Mouse (Mus musculus): ENCODE measurements around the gene Masp1. TPM values are rescaled to one million over a fixed set of nuclear protein-coding genes. Genes with fewer than 3 reads are reported as not detected.

Gene Masp1
- polyA plus RNA-seq, 1 experiment from 2014 or later = 32.8 TPM

DNA sequence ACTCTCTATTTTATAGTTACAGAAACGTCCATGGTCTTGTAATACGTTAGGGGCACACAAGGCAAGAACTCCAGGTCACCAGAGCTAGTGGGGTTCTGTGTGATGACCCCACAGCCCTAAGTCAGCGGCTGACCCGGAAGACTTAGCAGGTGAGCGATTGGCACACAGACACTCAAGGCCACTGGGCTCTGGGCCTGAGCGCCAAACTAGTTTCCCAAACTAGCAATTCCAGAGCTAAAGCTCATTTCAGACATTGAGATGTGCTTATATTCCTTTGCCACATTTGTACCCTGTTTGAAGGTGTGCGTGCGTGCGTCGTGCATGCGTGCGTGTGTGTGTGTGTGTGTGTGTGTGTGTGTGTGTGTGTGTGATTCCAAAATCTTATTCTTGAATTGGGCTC is 37.8 kb downstream of the Masp1 start:
- H3K36me3 ChIP-seq = peaks cover 44% of the 10 kb centered on the region

GRCm38 (mm10) chr16:23482218-23482617 is 38.4 kb downstream of the Masp1 start:
- Histone ChIP-seq H3K9ac (replicated peaks) (no peak overlapping the region), H3K4me3 (no peak overlapping the region), H3K9me3 (no peaks in the 10 kb centered on the region), H3K4me2 (replicated peaks) (no peak overlapping the region), H3K4me1 (peaks cover 3% of the 10 kb centered on the region), H3K27ac (replicated peaks) (no peak overlapping the region), H3K36me3 (peaks cover 38% of the 10 kb centered on the region), H3K27me3 (no peaks in the 10 kb centered on the region)
- ATAC-seq (ENCODE audit: low FRiP score, low read depth) = no peak
- 36% methylated on average over 3 of the region's 3 CpGs for WGBS

More for the DNA sequence above, 37.8 kb downstream of the Masp1 start:
- Histone ChIP-seq H3K9ac (replicated peaks) (no peak overlapping the region), H3K9me3 (no peaks in the 10 kb centered on the region), H3K27me3 (no peaks in the 10 kb centered on the region), H3K4me3 (no peak overlapping the region), H3K4me1 (peaks cover 3% of the 10 kb centered on the region), H3K27ac (replicated peaks) (no peak overlapping the region), H3K4me2 (replicated peaks) (no peak overlapping the region)
- WGBS = 95% methylated on average over 12 of the region's 12 CpGs
- ATAC-seq (ENCODE audit: low FRiP score, low read depth) = no peak

- no peak overlapping the region for H3K4me3 ChIP-seq
- 63% methylated on average over 7 of the region's 7 CpGs for WGBS
- H3K36me3 ChIP-seq = peaks cover 23% of the 10 kb centered on the region
Measured at GRCm38 (mm10) chr16:23479872-23480603, 40.6 kb downstream of the Masp1 start.

GRCm38 (mm10) chr16:23476598-23476997 is 44.0 kb downstream of the Masp1 start:
- Histone ChIP-seq H3K4me2 (replicated peaks) (no peak overlapping the region), H3K27ac (replicated peaks) (no peak overlapping the region), H3K36me3 (peaks cover 5% of the 10 kb centered on the region; the same call in 1 of the 2 replicates), H3K4me3 (no peak overlapping the region), H3K9me3 (no peaks in the 10 kb centered on the region), H3K27me3 (no peaks in the 10 kb centered on the region), H3K9ac (replicated peaks) (no peak overlapping the region), H3K4me1 (no peaks in the 10 kb centered on the region)
- ATAC-seq (ENCODE audit: low FRiP score, low read depth) = no peak

More at GRCm38 (mm10) chr16:23479872-23480603, 40.6 kb downstream of the Masp1 start:
- no peak overlapping the region for H3K9ac ChIP-seq (replicated peaks)
- no peaks in the 10 kb centered on the region for H3K9me3 ChIP-seq
- no peak overlapping the region for H3K27ac ChIP-seq (replicated peaks)
- H3K27me3 ChIP-seq = no peaks in the 10 kb centered on the region
- H3K4me2 ChIP-seq (replicated peaks) = no peak overlapping the region
- no peak for ATAC-seq (ENCODE audit: low FRiP score, low read depth)
- peaks cover 3% of the 10 kb centered on the region for H3K4me1 ChIP-seq

- WGBS = 92% methylated on average over 4 of the region's 4 CpGs
- H3K4me1 ChIP-seq = no peaks in the 10 kb centered on the region
- H3K4me2 ChIP-seq (replicated peaks) = no peak overlapping the region
- ATAC-seq (ENCODE audit: low FRiP score, low read depth) = no peak
- H3K9me3 ChIP-seq = no peaks in the 10 kb centered on the region
- H3K36me3 ChIP-seq = peaks cover 11% of the 10 kb centered on the region
- no peak overlapping the region for H3K4me3 ChIP-seq
- H3K27me3 ChIP-seq = no peaks in the 10 kb centered on the region
- H3K9ac ChIP-seq (replicated peaks) = no peak overlapping the region
- H3K27ac ChIP-seq (replicated peaks) = no peak overlapping the region
Measured at GRCm38 (mm10) chr16:23475651-23476050, 45.0 kb downstream of the Masp1 start.

DNA sequence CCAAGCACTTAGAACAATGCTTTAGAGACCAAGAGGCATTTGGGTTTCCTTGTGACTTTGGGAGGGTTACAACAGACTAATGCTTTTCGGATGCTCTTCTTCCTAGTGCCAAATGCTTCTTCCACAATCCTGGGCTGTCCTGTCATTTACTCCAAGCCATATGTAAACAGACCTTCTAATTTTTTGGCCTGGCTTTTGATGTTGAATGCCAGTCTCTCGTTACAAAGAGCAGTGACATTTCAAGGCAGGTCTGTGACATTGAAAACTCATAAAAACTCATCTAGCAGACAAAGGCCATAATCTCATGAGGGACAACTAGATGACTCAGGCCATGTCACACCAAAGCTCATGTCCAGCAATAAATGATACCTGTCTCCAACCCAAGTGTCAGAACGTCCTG is 48.6 kb downstream of the Masp1 start:
- Histone ChIP-seq H3K4me2 (replicated peaks) (no peak overlapping the region), H3K27me3 (no peaks in the 10 kb centered on the region), H3K27ac (replicated peaks) (no peak overlapping the region), H3K4me3 (no peak overlapping the region), H3K36me3 (peaks cover 24% of the 10 kb centered on the region), H3K9me3 (no peaks in the 10 kb centered on the region), H3K4me1 (no peaks in the 10 kb centered on the region), H3K9ac (replicated peaks) (no peak overlapping the region)
- ATAC-seq (ENCODE audit: low FRiP score, low read depth) = no peak
- WGBS = 82% methylated on average over 3 of the region's 3 CpGs

GRCm38 (mm10) chr16:23471551-23471950 is 49.1 kb downstream of the Masp1 start:
- Histone ChIP-seq H3K9ac (replicated peaks) (no peak overlapping the region), H3K4me3 (no peak overlapping the region), H3K4me1 (no peaks in the 10 kb centered on the region), H3K27ac (replicated peaks) (no peak overlapping the region), H3K4me2 (replicated peaks) (no peak overlapping the region), H3K9me3 (no peaks in the 10 kb centered on the region), H3K36me3 (peaks cover 24% of the 10 kb centered on the region), H3K27me3 (no peaks in the 10 kb centered on the region)
- no peak for ATAC-seq (ENCODE audit: low FRiP score, low read depth)
- WGBS = 93% methylated on average over 6 of the region's 6 CpGs

DNA sequence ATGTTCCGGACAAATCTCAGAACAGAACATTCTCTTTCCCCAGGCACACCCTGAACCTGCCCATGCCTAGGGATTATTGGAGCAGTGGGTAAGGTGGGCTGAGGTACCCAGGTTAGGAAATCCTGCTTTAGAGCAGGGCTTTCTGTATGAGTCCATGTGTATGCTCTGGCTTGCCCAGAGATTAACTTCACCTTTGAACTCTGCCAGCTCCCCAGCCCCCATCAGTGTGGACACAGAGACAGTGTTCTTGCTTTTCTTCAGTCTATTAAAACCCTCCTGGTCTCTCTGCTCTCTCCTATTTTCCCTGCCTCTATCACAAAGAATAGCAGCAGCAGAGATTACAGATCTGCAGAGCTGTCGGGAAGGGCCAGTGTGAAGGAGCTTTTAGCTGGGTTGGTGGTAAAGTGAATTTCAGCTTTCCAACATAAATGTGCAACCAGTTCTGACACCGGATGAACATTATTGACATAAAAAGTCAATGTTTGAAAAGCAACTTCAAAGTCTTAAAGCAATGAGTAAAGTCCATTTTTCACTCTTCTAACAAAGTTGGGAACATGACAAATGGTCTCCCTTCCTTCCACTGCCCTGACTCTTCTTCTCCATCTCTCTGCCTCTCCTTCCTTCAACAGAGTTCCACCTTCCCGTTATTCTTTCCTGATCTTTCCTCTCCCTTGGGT is 56.8 kb downstream of the Masp1 start:
- no peaks in the 10 kb centered on the region for H3K4me1 ChIP-seq
- WGBS = 84% methylated on average over 4 of the region's 4 CpGs
- H3K4me2 ChIP-seq (replicated peaks) = no peak overlapping the region
- H3K36me3 ChIP-seq = no peaks in the 10 kb centered on the region
- no peaks in the 10 kb centered on the region for H3K9me3 ChIP-seq
- no peak overlapping the region for H3K27ac ChIP-seq (replicated peaks)
- H3K27me3 ChIP-seq = no peaks in the 10 kb centered on the region
- H3K4me3 ChIP-seq = no peak overlapping the region
- no peak overlapping the region for H3K9ac ChIP-seq (replicated peaks)
- no peak for ATAC-seq (ENCODE audit: low FRiP score, low read depth)

- WGBS = 60% methylated on average over 7 of the region's 7 CpGs
- Histone ChIP-seq H3K27ac (replicated peaks) (no peak overlapping the region), H3K9ac (replicated peaks) (no peak overlapping the region), H3K4me3 (no peak overlapping the region), H3K27me3 (no peaks in the 10 kb centered on the region), H3K9me3 (no peaks in the 10 kb centered on the region), H3K36me3 (no peaks in the 10 kb centered on the region), H3K4me2 (replicated peaks) (no peak overlapping the region), H3K4me1 (no peaks in the 10 kb centered on the region)
- ATAC-seq (ENCODE audit: low FRiP score, low read depth) = no peak
Measured at GRCm38 (mm10) chr16:23458906-23459588, 61.6 kb downstream of the Masp1 start.

DNA sequence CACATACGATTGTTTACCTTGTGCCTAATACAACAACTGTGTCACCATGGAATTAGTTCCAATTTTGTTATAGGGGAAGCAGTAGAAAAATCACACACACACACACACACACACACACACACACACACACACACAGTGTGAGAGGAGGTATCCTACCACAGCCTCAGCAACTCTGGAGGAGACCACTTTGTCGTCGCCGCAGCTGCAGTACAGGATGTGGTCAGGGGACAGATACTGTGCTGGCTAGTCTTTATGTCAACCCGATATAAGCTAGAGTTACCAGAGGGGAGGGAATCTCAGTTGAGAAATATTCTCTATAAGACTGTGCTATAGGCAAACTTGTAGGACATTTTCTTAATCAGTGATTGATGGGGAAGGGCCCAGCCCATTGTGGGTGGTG is 63.3 kb downstream of the Masp1 start:
- no peaks in the 10 kb centered on the region for H3K36me3 ChIP-seq

GRCm38 (mm10) chr16:23456534-23456933 is 64.1 kb downstream of the Masp1 start:
- Histone ChIP-seq H3K4me2 (replicated peaks) (no peak overlapping the region), H3K4me3 (no peak overlapping the region), H3K27me3 (no peaks in the 10 kb centered on the region), H3K36me3 (no peaks in the 10 kb centered on the region), H3K27ac (replicated peaks) (no peak overlapping the region), H3K9ac (replicated peaks) (no peak overlapping the region), H3K9me3 (no peaks in the 10 kb centered on the region), H3K4me1 (no peaks in the 10 kb centered on the region)
- no peak for ATAC-seq (ENCODE audit: low FRiP score, low read depth)
- 87% methylated on average over 3 of the region's 3 CpGs for WGBS

More for the DNA sequence above, 63.3 kb downstream of the Masp1 start:
- Histone ChIP-seq H3K4me3 (no peak overlapping the region), H3K4me2 (replicated peaks) (no peak overlapping the region), H3K9ac (replicated peaks) (no peak overlapping the region), H3K27me3 (no peaks in the 10 kb centered on the region), H3K27ac (replicated peaks) (no peak overlapping the region), H3K4me1 (no peaks in the 10 kb centered on the region), H3K9me3 (no peaks in the 10 kb centered on the region)
- WGBS = 97% methylated on average over 5 of the region's 5 CpGs
- no peak for ATAC-seq (ENCODE audit: low FRiP score, low read depth)

DNA sequence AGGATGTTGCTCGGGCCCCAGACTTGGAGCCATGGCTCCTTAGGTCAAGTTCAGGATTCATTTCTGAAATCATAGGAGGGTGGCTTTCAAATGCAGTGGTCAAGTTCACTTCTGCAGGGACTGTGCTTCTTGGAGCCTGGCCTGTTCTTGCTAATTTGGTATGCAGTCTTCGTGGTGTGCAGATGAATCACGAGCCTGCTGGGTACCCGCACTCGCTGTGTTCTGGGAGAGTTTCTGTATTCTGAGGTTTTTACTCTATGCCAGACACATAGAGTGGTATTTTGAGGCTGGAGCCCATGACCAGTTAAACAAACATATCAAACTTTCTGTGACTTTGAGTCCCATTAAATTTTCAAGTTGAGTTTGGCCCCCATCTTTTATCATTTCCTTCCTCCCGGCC is 66.2 kb downstream of the Masp1 start:
- H3K4me1 ChIP-seq = no peaks in the 10 kb centered on the region
- no peak for ATAC-seq (ENCODE audit: low FRiP score, low read depth)
- H3K9ac ChIP-seq (replicated peaks) = no peak overlapping the region
- no peaks in the 10 kb centered on the region for H3K9me3 ChIP-seq
- H3K27ac ChIP-seq (replicated peaks) = no peak overlapping the region
- no peak overlapping the region for H3K4me2 ChIP-seq (replicated peaks)
- no peaks in the 10 kb centered on the region for H3K27me3 ChIP-seq
- no peak overlapping the region for H3K4me3 ChIP-seq
- no peaks in the 10 kb centered on the region for H3K36me3 ChIP-seq
- WGBS = 90% methylated on average over 6 of the region's 6 CpGs

Data from midbrain, embryonic 12.5 days (tissue).